Mouse (Mus musculus) myocyte (in vitro differentiated cells): Measurements from ENCODE around the gene Gnb5. TPM values are rescaled to one million over a fixed set of nuclear protein-coding genes. Genes with fewer than 3 reads are reported as not detected.
A peak's percentile ranks its signal among the peaks of the same experiment; 100 is the strongest.

Experiments
- H3K27me3 ChIP-seq: one replicate; pipeline ENCODE4 v1.6.1; 2011; ENCODE audit not compliant: control insufficient read depth, insufficient read depth, insufficient read length
- H3K36me3 ChIP-seq: one replicate; pipeline ENCODE4 v1.6.1; 2011; ENCODE audit not compliant: control insufficient read depth, insufficient read depth
- H3K4me2 ChIP-seq: one replicate; pipeline ENCODE4 v1.6.1; 2011; ENCODE audit warnings: low read depth, control low read depth
- H3K4me3 ChIP-seq: one replicate; pipeline ENCODE4 v1.5.1; 2011; ENCODE audit warnings: mild to moderate bottlenecking, control low read depth, moderate library complexity
- H3K79me2 ChIP-seq: one replicate; pipeline ENCODE4 v1.6.1; 2011; ENCODE audit not compliant: control insufficient read depth, insufficient read depth
- H3ac ChIP-seq: one replicate; pipeline ENCODE4 v1.6.1; 2011; ENCODE audit not compliant: control insufficient read depth, insufficient read length
- CEBPB ChIP-seq: IDR thresholded peaks from 2 replicates; pipeline ENCODE4 v1.6.1; 2011; ENCODE audit warnings: mild to moderate bottlenecking, moderate library complexity; ENCODE audit not compliant: poor library complexity, insufficient read depth, severe bottlenecking
- E2F4 ChIP-seq: IDR thresholded peaks from one replicate; pipeline ENCODE4 v1.6.1; 2011; ENCODE audit warnings: mild to moderate bottlenecking, control low read depth, moderate library complexity; ENCODE audit not compliant: insufficient read depth
- MAX ChIP-seq: IDR thresholded peaks from one replicate; pipeline ENCODE4 v1.6.1; 2011; ENCODE audit warnings: low read depth, mild to moderate bottlenecking, control low read depth
- MYOD1 ChIP-seq, 3 experiments: IDR thresholded peaks; one replicate each; pipeline ENCODE4 v1.6.1; 2011; ENCODE audit warnings: control low read depth in 2 of 3, low read depth in 2 of 3, mild to moderate bottlenecking in 2 of 3, moderate library complexity in 1 of 3; ENCODE audit not compliant: insufficient read length in 2 of 3, control insufficient read depth in 1 of 3
- MYOG ChIP-seq, 3 experiments: IDR thresholded peaks; one replicate each; pipeline ENCODE4 v1.6.1; 2011; ENCODE audit warnings: control low read depth in 2 of 3, low read depth in 2 of 3, mild to moderate bottlenecking in 2 of 3; ENCODE audit not compliant: insufficient read length in 2 of 3, control insufficient read depth in 1 of 3, insufficient read depth in 1 of 3
- POLR2A ChIP-seq: IDR thresholded peaks from one replicate; pipeline ENCODE4 v1.6.1; 2011; ENCODE audit warnings: low read depth, mild to moderate bottlenecking, control low read depth, moderate library complexity; ENCODE audit not compliant: insufficient read length
- POLR2AphosphoS2 ChIP-seq: IDR thresholded peaks from one replicate; pipeline ENCODE4 v1.6.1; 2011; ENCODE audit warnings: low read depth, control low read depth; ENCODE audit not compliant: insufficient read length
- REST ChIP-seq: IDR thresholded peaks from one replicate; pipeline ENCODE4 v1.6.1; 2011; ENCODE audit warnings: mild to moderate bottlenecking, control low read depth, moderate library complexity; ENCODE audit not compliant: insufficient read depth, insufficient read length
- SRF ChIP-seq: IDR thresholded peaks from one replicate; pipeline ENCODE4 v1.6.1; 2011; ENCODE audit warnings: low read depth; ENCODE audit not compliant: control insufficient read depth, insufficient read length
- TCF12 ChIP-seq: IDR thresholded peaks from one replicate; pipeline ENCODE4 v1.6.1; 2011; ENCODE audit warnings: mild to moderate bottlenecking, control low read depth; ENCODE audit not compliant: poor library complexity, insufficient read depth, severe bottlenecking
- TCF3 ChIP-seq: IDR thresholded peaks from one replicate; pipeline ENCODE4 v1.6.1; 2011; ENCODE audit warnings: low read depth, control low read depth; ENCODE audit not compliant: insufficient read length
- USF1 ChIP-seq: IDR thresholded peaks from one replicate; pipeline ENCODE4 v1.6.1; 2011; ENCODE audit warnings: low read depth, mild to moderate bottlenecking, control low read depth, moderate library complexity
- polyA plus RNA-seq: library from polyadenylated mRNA; unstranded; fragments of >200 nt; fragmentation: generic; extraction: Trizol; gene quantifications from one replicate; pipeline ENCODE4 v1.2.1, GENCODE M21; 2012; ENCODE audit warnings: missing spikeins

The Gnb5 gene
- polyA plus RNA-seq, 1 experiment: 24.3 TPM

- H3ac ChIP-seq: no peak overlapping the region
- H3K27me3 ChIP-seq: peaks cover 3% of the 10 kb centered on the region
- TF ChIP-seq SRF (no peak), MAX (no peak), E2F4 (no peak), REST (no peak), MYOG (IDR thresholded peaks at IDR 0.05; ENCODE audit: control insufficient read depth in 1 of 3, insufficient read depth in 1 of 3, insufficient read length in 2 of 3, low read depth in 2 of 3) (no peak), USF1 (no peak), POLR2A (no peak), TCF3 (no peak), POLR2AphosphoS2 (no peak), TCF12 (no peak), MYOD1 (IDR thresholded peaks at IDR 0.05; ENCODE audit: control insufficient read depth in 1 of 3, insufficient read length in 2 of 3, low read depth in 2 of 3) (no peak), CEBPB (no peak)
- no peak overlapping the region for H3K4me2 ChIP-seq
- H3K4me3 ChIP-seq: no peak overlapping the region
- H3K36me3 ChIP-seq: no peaks in the 10 kb centered on the region
- no peaks in the 10 kb centered on the region for H3K79me2 ChIP-seq
These were observed 31.6 kb upstream of the Gnb5 start for GRCm38 (mm10) chr9:75274486-75274885.

DNA sequence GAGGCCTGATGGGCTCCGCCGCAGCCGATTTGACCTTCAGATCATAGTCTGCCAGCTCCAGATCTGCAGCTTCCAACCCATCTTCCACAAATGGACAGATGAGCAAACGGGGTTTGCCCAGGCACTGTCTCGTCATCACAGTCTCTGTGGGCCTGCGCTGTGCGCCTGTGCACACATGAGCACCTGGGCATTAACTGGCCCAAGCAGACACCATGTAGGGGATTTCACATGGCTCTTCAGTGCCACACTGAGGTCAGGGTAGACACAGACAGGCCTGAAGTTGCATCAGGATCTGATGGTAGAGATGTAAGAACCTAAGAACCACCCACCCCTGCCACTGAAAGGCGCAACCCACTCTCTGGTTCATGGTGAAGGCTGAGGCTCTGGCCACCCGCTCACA lies 31.0 kb upstream of the Gnb5 start:
- no peak overlapping the region for H3K4me3 ChIP-seq
- no peak overlapping the region for H3K4me2 ChIP-seq
- H3K36me3 ChIP-seq: no peaks in the 10 kb centered on the region
- peaks cover 6% of the 10 kb centered on the region for H3K27me3 ChIP-seq
- no peak for TF ChIP-seq MAX
- no peak overlapping the region for H3ac ChIP-seq
- no peaks in the 10 kb centered on the region for H3K79me2 ChIP-seq

- H3K79me2 ChIP-seq: no peaks in the 10 kb centered on the region
- no peak overlapping the region for H3ac ChIP-seq
- peaks cover 17% of the 10 kb centered on the region for H3K27me3 ChIP-seq
- H3K36me3 ChIP-seq: no peaks in the 10 kb centered on the region
- no peak overlapping the region for H3K4me2 ChIP-seq
- TF ChIP-seq MYOD1 (IDR thresholded peaks at IDR 0.05; ENCODE audit: control insufficient read depth in 1 of 3, insufficient read length in 2 of 3, low read depth in 2 of 3) (no peak), POLR2A (no peak), SRF (no peak), TCF3 (no peak), CEBPB (no peak), MYOG (IDR thresholded peaks at IDR 0.05; ENCODE audit: control insufficient read depth in 1 of 3, insufficient read depth in 1 of 3, insufficient read length in 2 of 3, low read depth in 2 of 3) (no peak), E2F4 (no peak), POLR2AphosphoS2 (no peak), TCF12 (no peak), MAX (no peak), REST (no peak), USF1 (no peak)
- no peak overlapping the region for H3K4me3 ChIP-seq
These were observed 25.3 kb upstream of the Gnb5 start for GRCm38 (mm10) chr9:75280814-75281213.

DNA sequence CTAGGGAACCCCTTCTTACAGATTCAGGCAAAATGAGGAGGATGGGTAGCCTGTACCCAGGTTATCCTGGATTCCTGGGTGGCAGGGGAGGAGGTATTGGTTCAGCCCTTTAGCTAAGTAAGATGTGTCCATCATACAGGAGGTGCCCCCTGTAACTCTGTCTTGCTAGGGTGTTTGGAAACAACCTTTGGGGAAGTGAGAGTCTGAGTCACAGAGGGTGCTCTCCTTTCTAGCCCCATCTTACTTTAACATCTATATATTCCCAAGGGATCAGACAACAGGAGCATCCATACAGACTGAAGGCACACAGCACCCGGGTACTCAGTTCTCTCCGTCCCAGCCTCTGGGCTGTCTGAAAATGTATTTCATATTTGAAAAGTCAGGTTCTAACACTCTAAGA lies 23.9 kb upstream of the Gnb5 start:
- no peaks in the 10 kb centered on the region for H3K36me3 ChIP-seq
- H3ac ChIP-seq: no peak overlapping the region
- H3K4me2 ChIP-seq: no peak overlapping the region
- no peaks in the 10 kb centered on the region for H3K79me2 ChIP-seq
- TF ChIP-seq POLR2A (no peak), MAX (no peak), POLR2AphosphoS2 (no peak), REST (no peak)
- H3K4me3 ChIP-seq: no peak overlapping the region
- peaks cover 17% of the 10 kb centered on the region for H3K27me3 ChIP-seq

DNA sequence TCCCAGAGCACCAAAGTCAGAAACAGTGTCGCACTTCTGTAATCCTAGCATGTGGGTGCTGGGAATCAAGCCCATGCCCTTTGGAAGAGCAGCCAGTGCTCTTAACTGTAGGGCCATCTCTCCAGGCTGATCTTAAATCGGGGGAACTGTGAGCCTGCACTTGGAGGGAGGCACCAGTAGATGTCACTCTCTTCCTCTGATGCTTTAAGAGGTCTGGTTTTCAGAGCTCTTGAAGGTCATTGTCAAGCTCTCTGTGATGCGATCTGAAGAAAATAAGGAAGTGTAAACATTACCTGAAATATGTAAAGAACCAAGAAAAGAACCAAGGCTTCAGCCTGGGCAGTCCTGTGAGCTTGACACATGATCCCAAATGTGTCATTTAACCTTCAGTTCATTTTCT lies 23.3 kb upstream of the Gnb5 start:
- Histone ChIP-seq H3K4me3 (no peak overlapping the region), H3K27me3 (peaks cover 17% of the 10 kb centered on the region), H3ac (no peak overlapping the region), H3K4me2 (no peak overlapping the region), H3K79me2 (no peaks in the 10 kb centered on the region), H3K36me3 (no peaks in the 10 kb centered on the region)
- TF ChIP-seq MYOG (IDR thresholded peaks at IDR 0.05; ENCODE audit: control insufficient read depth in 1 of 3, insufficient read depth in 1 of 3, insufficient read length in 2 of 3, low read depth in 2 of 3) (no peak), USF1 (no peak), CEBPB (peak; percentile 91)

- H3K79me2 ChIP-seq: no peaks in the 10 kb centered on the region
- H3K4me3 ChIP-seq: no peak overlapping the region
- H3ac ChIP-seq: no peak overlapping the region
- no peak overlapping the region for H3K4me2 ChIP-seq
- H3K36me3 ChIP-seq: no peaks in the 10 kb centered on the region
- TF ChIP-seq E2F4 (no peak), USF1 (no peak), CEBPB (no peak)
- peaks cover 17% of the 10 kb centered on the region for H3K27me3 ChIP-seq
These were observed 22.5 kb upstream of the Gnb5 start for GRCm38 (mm10) chr9:75283636-75284035.
